Mouse (Mus musculus): ENCODE measurements around the gene Bcl2l13. TPM values are rescaled to one million over a fixed set of nuclear protein-coding genes. Genes with fewer than 3 reads are reported as not detected.

Bcl2l13 gene
- 27.1 and 33.8 TPM in 2 replicates for polyA plus RNA-seq (2012; rRNA removed)

DNA sequence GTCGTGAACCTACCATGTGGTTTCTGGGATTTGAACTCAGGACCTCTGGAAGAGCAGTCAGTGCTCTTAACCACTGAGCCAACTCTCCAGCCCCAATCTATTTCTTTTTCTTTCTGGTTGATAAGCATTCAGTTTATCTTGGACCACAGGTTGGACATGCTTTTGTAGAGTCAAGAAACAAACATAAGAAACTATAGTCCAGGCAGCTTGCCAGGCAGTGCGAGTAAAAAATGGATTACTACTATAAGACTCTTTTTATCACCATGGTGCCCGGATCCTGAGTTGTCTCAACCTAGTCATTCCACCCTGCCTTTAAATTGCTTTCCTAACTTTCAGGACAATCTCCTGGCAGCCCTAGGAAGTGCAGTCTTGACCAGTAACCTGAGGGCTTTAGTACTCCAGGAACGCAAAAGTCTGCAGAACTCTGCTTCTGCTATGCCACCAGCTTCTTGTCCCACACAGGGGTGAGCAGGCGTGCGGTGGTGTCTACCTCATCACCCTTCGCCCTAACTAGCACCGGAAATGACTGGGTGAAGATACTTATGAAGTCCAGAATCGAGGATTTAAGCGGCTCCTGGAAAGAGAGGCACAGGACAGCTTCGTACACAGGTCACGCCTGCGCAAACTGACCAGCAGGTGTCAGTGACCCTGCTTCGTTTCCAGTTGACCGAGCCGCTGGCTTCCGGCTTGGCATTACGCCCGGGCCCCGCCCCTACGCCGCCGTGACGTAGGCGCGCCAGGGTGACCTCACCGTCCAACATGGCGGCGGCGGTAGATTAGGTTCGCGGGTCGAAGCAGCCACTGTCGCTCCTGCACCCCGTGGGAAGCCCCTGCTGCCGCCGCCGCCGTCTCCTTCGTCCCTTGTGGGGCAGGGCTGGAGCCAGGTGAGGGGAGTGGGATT lies at the start of gene Bcl2l13:
Bcl2l13 (plus strand) TSS at position 739 of the 901 bp plus-strand sequence.

DNA sequence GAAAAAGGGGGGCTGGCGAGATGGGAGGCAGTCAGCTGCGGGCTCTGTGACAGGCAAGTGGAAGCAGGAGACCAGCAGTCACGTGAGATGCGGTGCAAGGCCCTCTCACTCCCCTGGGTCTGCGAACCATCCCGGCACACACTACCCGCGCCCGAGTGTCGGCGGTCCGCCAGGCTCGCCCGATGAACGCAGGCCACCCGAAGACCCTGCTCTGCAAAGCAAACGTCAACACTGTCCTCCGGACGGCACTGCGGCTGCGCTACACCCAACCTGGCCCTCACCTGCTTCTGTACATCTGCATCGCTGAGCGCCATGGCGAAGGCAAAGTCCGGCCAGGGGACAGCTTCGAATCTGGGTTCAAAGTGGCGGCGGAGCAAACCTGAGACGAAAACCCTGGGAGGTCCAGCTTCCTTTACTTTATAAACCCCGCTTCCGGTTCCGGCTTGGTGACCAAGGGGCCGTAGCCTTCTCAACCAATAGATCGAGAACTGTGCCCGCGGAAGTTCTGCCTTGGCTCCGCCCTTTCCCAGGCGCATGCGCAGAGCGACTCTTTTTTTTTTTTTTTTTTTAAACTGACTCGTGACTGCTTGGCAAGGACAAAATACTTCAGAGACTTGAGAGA lies 13.6 kb upstream of the Bcl2l13 start, which contains the start of gene Atp6v1e1:
Atp6v1e1 (minus strand) TSS at position 487 of the 622 bp plus-strand sequence.

DNA sequence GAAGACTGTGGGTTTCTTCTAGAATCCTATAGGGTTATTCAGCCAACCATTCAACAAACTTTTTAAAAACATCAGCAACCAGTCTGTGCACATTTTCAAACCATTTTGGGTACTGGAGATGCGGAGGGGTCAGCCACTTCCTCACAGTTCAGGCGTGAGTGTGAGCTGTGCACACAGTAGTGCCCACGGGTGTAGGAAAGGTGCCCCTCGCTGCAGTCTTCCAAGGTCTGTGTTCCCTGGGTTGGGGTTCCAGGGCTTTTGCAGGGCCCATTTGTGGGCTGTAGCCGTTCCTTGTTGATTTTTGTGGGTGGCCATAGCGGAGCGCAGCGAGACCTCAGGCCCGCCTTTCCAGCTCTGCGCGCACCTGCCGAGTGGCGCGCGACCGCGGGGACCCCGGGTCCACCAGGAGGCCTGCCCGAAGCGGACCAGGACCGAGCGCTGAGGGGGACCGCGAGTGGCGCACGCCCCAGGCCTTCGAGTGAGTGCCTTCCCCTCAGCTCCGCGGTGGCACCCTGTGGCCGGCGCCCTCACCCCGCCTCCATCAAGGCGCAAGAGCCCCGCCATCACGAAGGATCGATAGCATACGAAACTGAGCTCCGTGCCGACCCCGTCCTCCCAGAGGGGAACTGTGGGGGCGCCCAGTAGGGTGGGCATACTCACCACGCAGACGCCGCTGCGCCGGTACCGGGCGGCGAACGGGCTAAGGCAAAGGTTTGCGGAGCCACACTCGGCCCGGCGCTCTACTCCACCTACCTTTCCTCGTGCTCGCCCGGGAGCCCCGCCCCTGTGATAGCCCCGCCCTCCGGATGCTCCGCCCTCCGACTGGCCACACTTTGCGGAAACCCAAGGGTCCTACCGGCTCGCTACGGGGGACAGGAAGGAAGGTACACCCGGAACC lies 80.3 kb downstream of the Bcl2l13 start, which contains the start of gene Bid:
Bid (minus strand) TSS at position 780 of the 898 bp plus-strand sequence.

Other genes starting within 250 kb of the Bcl2l13 start
- gene Cecr2, start 169.8 kb upstream of the Bcl2l13 start, polyA plus RNA-seq (2012; rRNA removed), result 19.3 and 27.7 TPM in 2 replicates
- gene Slc25a18, start 62.6 kb upstream of the Bcl2l13 start, polyA plus RNA-seq (2012; rRNA removed), result 1.2 and 1.6 TPM in 2 replicates
- 89.9 and 115 TPM in 2 replicates for gene Atp6v1e1, start 13.4 kb upstream of the Bcl2l13 start, polyA plus RNA-seq (2012; rRNA removed)
- gene Bid, start 80.6 kb downstream of the Bcl2l13 start, polyA plus RNA-seq (2012; rRNA removed), result 9.6 and 12.6 TPM in 2 replicates